Mouse (Mus musculus) liver, postnatal 0 days (tissue): ENCODE data around the gene Ccr1. TPM values are rescaled to one million over a fixed set of nuclear protein-coding genes. Genes with fewer than 3 reads are reported as not detected.
A peak's percentile ranks its signal among the peaks of the same experiment; 100 is the strongest.
"Not testable (repeated sequence)": the region's sequence is repeated elsewhere in the genome, so short reads cannot be mapped to it uniquely, and the experiment has no call there.

Experiments
- ATAC-seq: fragments of 200-750 bp; cut with Nextera tagmentation; 2 replicates; pipeline ENCODE4 v1.8.0; 2017; ENCODE audit warnings: mild to moderate bottlenecking, moderate library complexity
- DNase-seq: peaks from one replicate; pipeline ENCODE4 v3.0.0-alpha.2; 2016
- H3K27ac ChIP-seq: fragments of 300-500 bp; sonication (generic); 2 replicates; pipeline ENCODE4 v1.5.1; 2014; ENCODE audit warnings: antibody characterized with exemption, moderate library complexity, mild to moderate bottlenecking, low read depth
- H3K27me3 ChIP-seq: fragments of 300-500 bp; sonication (generic); 2 replicates; pipeline ENCODE4 v1.6.1; 2014; ENCODE audit warnings: low read length, control low read depth, mixed read lengths; ENCODE audit not compliant: insufficient read depth
- H3K36me3 ChIP-seq: fragments of 300-500 bp; sonication (generic); replicated peaks from 2 replicates; pipeline ENCODE4 v1.6.1; 2014; ENCODE audit warnings: mild to moderate bottlenecking, control low read depth, low read length, moderate library complexity, mixed read lengths; ENCODE audit not compliant: insufficient read depth
- H3K4me1 ChIP-seq: fragments of 300-500 bp; sonication (generic); 2 replicates; pipeline ENCODE4 v1.6.1; 2014; ENCODE audit warnings: antibody characterized with exemption, mild to moderate bottlenecking, control low read depth; ENCODE audit not compliant: insufficient read depth
- H3K4me2 ChIP-seq: fragments of 300-500 bp; sonication (generic); 2 replicates; pipeline ENCODE4 v1.6.1; 2014; ENCODE audit warnings: low read depth, mild to moderate bottlenecking, low read length, moderate library complexity, mixed read lengths
- H3K4me3 ChIP-seq: fragments of 300-500 bp; sonication (generic); 2 replicates; pipeline ENCODE4 v1.5.1; 2014; ENCODE audit warnings: low read depth, low read length
- H3K9ac ChIP-seq: fragments of 300-500 bp; sonication (generic); replicated peaks from 2 replicates; pipeline ENCODE4 v1.6.1; 2014; ENCODE audit warnings: mild to moderate bottlenecking, moderate library complexity
- H3K9me3 ChIP-seq: fragments of 300-500 bp; sonication (generic); 2 replicates; pipeline ENCODE4 v1.6.1; 2016; ENCODE audit warnings: mild to moderate bottlenecking, control low read depth, low read length, mixed read lengths
- CTCF ChIP-seq: sonication (generic); IDR thresholded peaks from 2 replicates; pipeline ENCODE4 v1.5.1; 2016; ENCODE audit warnings: antibody characterized with exemption, low read depth
- EP300 ChIP-seq: IDR thresholded peaks from 2 replicates; pipeline ENCODE4 v1.6.1; 2016; ENCODE audit warnings: antibody characterized with exemption, low read depth, mild to moderate bottlenecking
- WGBS: fragments of 180-500 bp; shearing (Covaris S2); extraction: QIAGEN DNeasy Blood & Tissue Kit; methylation state at CpG from one replicate; pipeline ENCODE4 v1.1.7; 2014; ENCODE audit not compliant: insufficient replicate concordance; 5-methylcytosine and 5-hydroxymethylcytosine counted together
- polyA plus RNA-seq: library from polyadenylated mRNA; unstranded; fragments of >200 nt; fragmentation: Nextera tagmentation; extraction: Ambion mirVana; gene quantifications from 2 replicates; pipeline ENCODE4 v1.2.1, GENCODE M21; 2015

Ccr1 gene
- polyA plus RNA-seq, 1 experiment from 2014 or later: 2.9 TPM

- peak overlapping the region; percentile 21 for H3K4me3 ChIP-seq
- ATAC-seq (no peak), DNase-seq (peak; percentile 54)
- H3K36me3 ChIP-seq: no peaks in the 10 kb centered on the region
- WGBS: 8% methylated on average over 8 of the region's 8 CpGs
- peak overlapping the region; percentile 96 for H3K27ac ChIP-seq
- peak overlapping the region; percentile 12 for H3K9ac ChIP-seq
- no peaks in the 10 kb centered on the region for H3K9me3 ChIP-seq
- H3K27me3 ChIP-seq: no peaks in the 10 kb centered on the region
- peaks cover 36% of the 10 kb centered on the region for H3K4me1 ChIP-seq
- H3K4me2 ChIP-seq: peak overlapping the region; percentile 59
- peak; percentile 54; the same call in 1 of the 2 replicates for TF ChIP-seq EP300
- TF ChIP-seq CTCF: peak; percentile 61
These were observed 39.7 kb downstream of the Ccr1 start for GRCm38 (mm10) chr9:123928759-123929246.

GRCm38 (mm10) chr9:123928118-123928758, 40.3 kb downstream of the Ccr1 start:
- H3K36me3 ChIP-seq: no peaks in the 10 kb centered on the region
- DNase-seq (peak; percentile 52), ATAC-seq (no peak)
- 23% methylated on average over 12 of the region's 12 CpGs for WGBS
- H3K4me3 ChIP-seq: peak overlapping the region; percentile 21
- H3K9ac ChIP-seq: peak overlapping the region; percentile 12; the same call in 1 of the 2 replicates
- no peaks in the 10 kb centered on the region for H3K27me3 ChIP-seq
- peak overlapping the region; percentile 59 for H3K4me2 ChIP-seq
- TF ChIP-seq CTCF (no peak), EP300 (0 out of 2 replicates have a peak, but pooled peaks have one; percentile 27)
- no peaks in the 10 kb centered on the region for H3K9me3 ChIP-seq
- peaks cover 39% of the 10 kb centered on the region for H3K4me1 ChIP-seq
- H3K27ac ChIP-seq: peak overlapping the region; percentile 96

GRCm38 (mm10) chr9:123927281-123927960, 41.1 kb downstream of the Ccr1 start:
- Histone ChIP-seq H3K9ac (0 out of 2 replicates have a peak overlapping the region, but pooled peaks have one; percentile 32), H3K4me2 (peak overlapping the region; percentile 59), H3K4me1 (peaks cover 38% of the 10 kb centered on the region), H3K9me3 (no peaks in the 10 kb centered on the region), H3K4me3 (no peak overlapping the region), H3K27me3 (no peaks in the 10 kb centered on the region), H3K36me3 (no peaks in the 10 kb centered on the region), H3K27ac (peak overlapping the region; percentile 96)
- TF ChIP-seq CTCF (no peak), EP300 (no peak)
- ATAC-seq: no peak
- 46% methylated on average over 16 of the region's 16 CpGs for WGBS
- no peak for DNase-seq

GRCm38 (mm10) chr9:123926041-123926440, 42.5 kb downstream of the Ccr1 start:
- H3K9me3 ChIP-seq, H3K36me3 ChIP-seq, H3K27me3 ChIP-seq, ATAC-seq: not testable (repeated sequence)
- Histone ChIP-seq H3K4me1 (peaks cover 38% of the 10 kb centered on the region), H3K4me3 (peak overlapping the region; percentile 62), H3K9ac (peak overlapping the region; percentile 45; the same call in 1 of the 2 replicates), H3K4me2 (peak overlapping the region; percentile 88), H3K27ac (peak overlapping the region; percentile 97)
- peak; percentile 80 for TF ChIP-seq CTCF
- WGBS: 4% methylated on average over 5 of the region's 5 CpGs
- DNase-seq: peak; percentile 70

GRCm38 (mm10) chr9:123925101-123925946, 43.2 kb downstream of the Ccr1 start:
- Histone ChIP-seq H3K4me3 (peak overlapping the region; percentile 62), H3K4me2 (peak overlapping the region; percentile 88), H3K9ac (peak overlapping the region; percentile 71), H3K36me3 (no peaks in the 10 kb centered on the region), H3K9me3 (no peaks in the 10 kb centered on the region), H3K27ac (peak overlapping the region; percentile 97), H3K4me1 (peaks cover 31% of the 10 kb centered on the region), H3K27me3 (no peaks in the 10 kb centered on the region)
- TF ChIP-seq CTCF: peak; percentile 92
- TF ChIP-seq EP300: no peak
- DNase-seq: peak; percentile 84
- peak; percentile 69 for ATAC-seq
- WGBS: 4% methylated on average over 40 of the region's 44 CpGs
